In the genomic region with DNA sequence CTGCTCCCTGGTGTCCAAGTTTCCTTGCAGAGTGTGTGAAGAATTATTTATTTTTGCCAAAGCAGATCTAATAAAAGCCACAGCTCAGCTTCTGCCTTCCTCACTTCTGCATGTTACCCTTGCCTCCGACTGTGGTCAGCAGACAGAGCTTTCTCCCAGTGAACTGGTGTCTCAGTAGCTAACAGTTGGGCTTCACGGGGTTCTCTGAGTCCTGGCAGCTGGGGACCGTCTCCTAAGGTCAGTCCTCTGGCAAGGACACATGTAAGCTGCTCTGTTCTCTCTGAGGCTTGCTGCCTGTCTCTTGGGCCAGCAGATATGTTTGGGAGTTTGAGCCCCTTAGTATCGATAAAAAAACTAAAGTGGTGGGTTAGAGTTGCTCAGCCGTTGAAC, we compare ENCODE assay signal across 15 mouse cellular contexts. TPM values are rescaled to one million over a fixed set of nuclear protein-coding genes. Genes with fewer than 3 reads are reported as not detected.
DNase-seq lines count a peak whose midpoint lies in the region; ATAC-seq and TF ChIP-seq lines count a peak whose summit lies in the region.
"Had no signal": no experiment of that assay in that cellular context is flagged by ENCODE, and none has a peak within 500 bp of the region (broad histone marks: within the 10 kb centered on the region; RNA-seq: fewer than 3 reads in every experiment).

No protein-coding gene starts in this region.

- H3K9me3 ChIP-seq in intestine, embryonic 15.5 days = no peaks in the 10 kb centered on the region
- no peaks in the 10 kb centered on the region for H3K9me3 ChIP-seq in intestine, postnatal 0 days (ENCODE audit: control insufficient read depth)
- H3K9me3 ChIP-seq: forebrain, embryonic 13.5 days; hindbrain, embryonic 15.5 days; liver, embryonic 12.5 days; neural tube, embryonic 12.5 days had no signal

- H3K27ac ChIP-seq in intestine, embryonic 15.5 days = peak overlapping the region; percentile 15; the same call in 1 of the 2 replicates
- H3K27ac ChIP-seq in intestine, postnatal 0 days (ENCODE audit: low read depth, low read length) = no peak overlapping the region
- H3K27ac ChIP-seq in small intestine, adult 2 months (ENCODE audit: insufficient read depth, low read depth, low read length) = 0 out of 2 replicates have a peak overlapping the region, but pooled peaks have one; percentile 17
- H3K27ac ChIP-seq: forebrain, embryonic 13.5 days; hindbrain, embryonic 15.5 days; liver, embryonic 12.5 days; neural tube, embryonic 12.5 days had no signal

- peaks cover 43% of the 10 kb centered on the region for H3K4me1 ChIP-seq in intestine, embryonic 15.5 days (replicated peaks)
- H3K4me1 ChIP-seq in intestine, postnatal 0 days (replicated peaks; ENCODE audit: control insufficient read depth, insufficient read depth, low read length) = no peaks in the 10 kb centered on the region; the same call in 1 of the 2 replicates
- peaks cover 42% of the 10 kb centered on the region for H3K4me1 ChIP-seq in small intestine, adult 2 months (ENCODE audit: control insufficient read depth, insufficient read depth, insufficient read length, low read length)

- peak; percentile 24 to 30 for DNase-seq in cerebellum, postnatal 25 days
- DNase-seq in cerebellum, adult 9-11 months = no peak
- DNase-seq in lung, postnatal 10 days = peak; percentile 47
- DNase-seq in lung, postnatal 14 days = no peak
- DNase-seq: kidney, adult 2 months; layer of hippocampus, postnatal 36 days; right cerebral cortex, postnatal 14 days had no signal

- TF ChIP-seq POLR2A in small intestine, adult 2 months (IDR thresholded peaks at IDR 0.05; ENCODE audit: low read depth, low read length) = no peak

- no peak for ATAC-seq in intestine, embryonic 15.5 days
- ATAC-seq in intestine, postnatal 0 days = no peak
- ATAC-seq: forebrain, embryonic 13.5 days; liver, embryonic 12.5 days had no signal

- H3K27me3 ChIP-seq in intestine, embryonic 15.5 days (replicated peaks) = peaks cover 41% of the 10 kb centered on the region
- H3K27me3 ChIP-seq in intestine, postnatal 0 days (replicated peaks; ENCODE audit: control insufficient read depth, insufficient read depth, low read length) = peaks cover 9% of the 10 kb centered on the region
- no peaks in the 10 kb centered on the region for H3K27me3 ChIP-seq in small intestine, adult 2 months (ENCODE audit: control insufficient read depth, insufficient read depth, low read length)

- TF ChIP-seq CTCF in intestine, postnatal 0 days (IDR thresholded peaks at IDR 0.05; ENCODE audit: low read depth) = no peak
- TF ChIP-seq CTCF in small intestine, adult 2 months (IDR thresholded peaks at IDR 0.05; ENCODE audit: extremely low read depth, insufficient read length, insufficient replicate concordance, low read depth, low read length) = no peak

- H3K9ac ChIP-seq in intestine, embryonic 15.5 days = no peak overlapping the region
- H3K9ac ChIP-seq in intestine, postnatal 0 days (ENCODE audit: low read depth, low read length) = no peak overlapping the region
- H3K9ac ChIP-seq: forebrain, embryonic 13.5 days; hindbrain, embryonic 15.5 days; liver, embryonic 12.5 days; neural tube, embryonic 12.5 days had no signal

- 50% methylated on average over 5 of the region's 5 CpGs for WGBS in intestine, embryonic 15.5 days
- WGBS in intestine, postnatal 0 days = 54% methylated on average over 5 of the region's 5 CpGs
- WGBS in small intestine, adult 2 months = 40% methylated on average over 5 of the region's 5 CpGs

- H3K4me3 ChIP-seq in intestine, embryonic 15.5 days (replicated peaks) = no peak overlapping the region
- H3K4me3 ChIP-seq in intestine, postnatal 0 days (ENCODE audit: low read depth, low read length) = no peak overlapping the region
- no peak overlapping the region for H3K4me3 ChIP-seq in small intestine, adult 2 months (ENCODE audit: low read depth, low read length)
- H3K4me3 ChIP-seq: forebrain, embryonic 13.5 days; hindbrain, embryonic 15.5 days; liver, embryonic 12.5 days; neural tube, embryonic 12.5 days had no signal

- H3K4me2 ChIP-seq in intestine, embryonic 15.5 days (replicated peaks) = no peak overlapping the region
- no peak overlapping the region for H3K4me2 ChIP-seq in intestine, postnatal 0 days (replicated peaks; ENCODE audit: low read depth)
- H3K4me2 ChIP-seq: forebrain, embryonic 13.5 days; hindbrain, embryonic 15.5 days; liver, embryonic 12.5 days; midbrain, embryonic 11.5 days; neural tube, embryonic 12.5 days had no signal

- peaks cover 5% of the 10 kb centered on the region for H3K36me3 ChIP-seq in intestine, embryonic 15.5 days
- H3K36me3 ChIP-seq in intestine, postnatal 0 days (ENCODE audit: control insufficient read depth, insufficient read depth) = peaks cover 27% of the 10 kb centered on the region
- peaks cover 30% of the 10 kb centered on the region for H3K36me3 ChIP-seq in small intestine, adult 2 months (ENCODE audit: control insufficient read depth, insufficient read depth, low read length)

RNA-seq across cellular contexts. Expression of a gene that starts 0.9 kb away (rescaled TPM):
- 16.5 and 22.0 TPM in 2 replicates for polyA plus RNA-seq in intestine, embryonic 15.5 days (2015; fragmentation: Nextera tagmentation; extraction: Ambion mirVana)
- polyA plus RNA-seq in intestine, postnatal 0 days (2015; fragmentation: Nextera tagmentation; extraction: Ambion mirVana) = 12.6 and 12.7 TPM in 2 replicates
- polyA plus RNA-seq in small intestine, adult 2 months (2012; rRNA removed) = 32.6 and 57.1 TPM in 2 replicates

RNA-seq across cellular contexts. Expression of a gene that starts 5.0 kb away (rescaled TPM):
- 35.1 and 38.1 TPM in 2 replicates for polyA plus RNA-seq in intestine, embryonic 15.5 days (2015; fragmentation: Nextera tagmentation; extraction: Ambion mirVana)
- 75.5 and 79.4 TPM in 2 replicates for polyA plus RNA-seq in intestine, postnatal 0 days (2015; fragmentation: Nextera tagmentation; extraction: Ambion mirVana)
- 86.0 and 319 TPM in 2 replicates for polyA plus RNA-seq in small intestine, adult 2 months (2012; rRNA removed)

RNA-seq across cellular contexts. Expression of a gene that starts 7.2 kb away (rescaled TPM):
- 21.5 and 25.5 TPM in 2 replicates for polyA plus RNA-seq in intestine, embryonic 15.5 days (2015; fragmentation: Nextera tagmentation; extraction: Ambion mirVana)
- polyA plus RNA-seq in intestine, postnatal 0 days (2015; fragmentation: Nextera tagmentation; extraction: Ambion mirVana) = 27.6 and 29.3 TPM in 2 replicates
- polyA plus RNA-seq in small intestine, adult 2 months (2012; rRNA removed) = 209 and 414 TPM in 2 replicates

RNA-seq across cellular contexts. Expression of a gene that starts 12.8 kb away (rescaled TPM):
- polyA plus RNA-seq in intestine, embryonic 15.5 days (2015; fragmentation: Nextera tagmentation; extraction: Ambion mirVana) = 1,378 and 1,526 TPM in 2 replicates
- polyA plus RNA-seq in intestine, postnatal 0 days (2015; fragmentation: Nextera tagmentation; extraction: Ambion mirVana) = 968 and 992 TPM in 2 replicates
- 287 and 441 TPM in 2 replicates for polyA plus RNA-seq in small intestine, adult 2 months (2012; rRNA removed)

RNA-seq across cellular contexts. Expression of a gene that starts 14.9 kb away (rescaled TPM):
- 57.9 and 61.9 TPM in 2 replicates for polyA plus RNA-seq in intestine, embryonic 15.5 days (2015; fragmentation: Nextera tagmentation; extraction: Ambion mirVana)
- 36.8 and 37.9 TPM in 2 replicates for polyA plus RNA-seq in intestine, postnatal 0 days (2015; fragmentation: Nextera tagmentation; extraction: Ambion mirVana)
- 29.9 and 30.2 TPM in 2 replicates for polyA plus RNA-seq in small intestine, adult 2 months (2012; rRNA removed)

Comparison
In these comparisons a context has a peak if more than half of its experiments do, and no peak if none do; other contexts are left out.
1. DNase-seq: peak in cerebellum, postnatal 25 days (2 of 2) and lung, postnatal 10 days (single experiment); none in cerebellum, adult 9-11 months (single experiment) and lung, postnatal 14 days (single experiment).